In the genomic region with DNA sequence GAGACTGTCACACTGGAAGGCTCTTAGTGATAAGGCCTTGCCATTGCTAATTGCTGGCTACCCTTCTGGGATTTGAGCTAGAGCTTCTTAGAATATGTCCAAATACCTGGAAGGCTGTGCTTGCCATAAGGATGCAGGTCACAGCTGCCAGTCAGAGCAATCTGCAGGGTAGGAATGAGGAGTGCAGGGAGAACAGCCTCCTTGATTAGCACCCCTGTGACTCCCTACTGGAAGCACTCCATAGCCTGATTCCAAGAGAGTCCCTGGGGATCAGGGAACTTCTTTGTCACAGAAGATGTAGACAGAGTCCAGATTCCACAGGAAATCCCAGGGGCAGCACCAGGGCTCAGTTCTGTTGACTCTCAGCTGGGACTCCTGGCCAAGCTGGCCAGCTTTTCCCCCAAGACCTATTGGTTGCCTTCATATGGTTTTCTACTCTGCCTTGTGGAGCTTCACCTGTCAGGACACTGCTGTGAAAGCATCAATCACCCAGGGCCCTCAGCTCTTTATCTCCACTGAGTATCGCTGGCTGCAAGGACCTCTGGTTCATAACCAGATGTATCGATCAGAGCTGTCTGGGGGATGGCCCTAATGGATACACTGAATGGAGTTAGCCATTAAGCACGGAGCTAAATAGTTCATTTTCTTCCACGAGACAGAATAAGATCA, we compare ENCODE assay signal across 14 mouse cellular contexts.
DNase-seq lines count a peak whose midpoint lies in the region; ATAC-seq and TF ChIP-seq lines count a peak whose summit lies in the region.
"Had no signal": no experiment of that assay in that cellular context is flagged by ENCODE, and none has a peak within 500 bp of the region (broad histone marks: within the 10 kb centered on the region; RNA-seq: fewer than 3 reads in every experiment).

No protein-coding gene starts in this region.

- no peak overlapping the region for H3K4me3 ChIP-seq in forebrain, embryonic 10.5 days
- H3K4me3 ChIP-seq in forebrain, embryonic 16.5 days (replicated peaks; ENCODE audit: low read length) = no peak overlapping the region
- no peak overlapping the region for H3K4me3 ChIP-seq in kidney, adult 2 months (ENCODE audit: insufficient read depth, low read depth, low read length)
- no peak overlapping the region for H3K4me3 ChIP-seq in midbrain, embryonic 10.5 days
- H3K4me3 ChIP-seq: liver, embryonic 13.5 days; megakaryocyte, embryonic 14.5 days had no signal

- no peak for TF ChIP-seq CTCF in kidney, adult 2 months (conservative IDR thresholded peaks at IDR 0.05; ENCODE audit: insufficient read depth, insufficient read length, low read depth, low read length)

- no peaks in the 10 kb centered on the region for H3K36me3 ChIP-seq in forebrain, embryonic 10.5 days (replicated peaks)
- no peaks in the 10 kb centered on the region for H3K36me3 ChIP-seq in forebrain, embryonic 16.5 days (ENCODE audit: control insufficient read depth, insufficient read depth)
- no peaks in the 10 kb centered on the region for H3K36me3 ChIP-seq in kidney, adult 2 months (ENCODE audit: control insufficient read depth, insufficient read depth, low read length)
- no peaks in the 10 kb centered on the region for H3K36me3 ChIP-seq in midbrain, embryonic 10.5 days
- H3K36me3 ChIP-seq: liver, embryonic 13.5 days had no signal

- TF ChIP-seq POLR2A in kidney, adult 2 months (IDR thresholded peaks at IDR 0.05; ENCODE audit: low read depth, low read length) = no peak

- H3K27me3 ChIP-seq in forebrain, embryonic 10.5 days (ENCODE audit: poor library complexity, severe bottlenecking) = peaks cover 6% of the 10 kb centered on the region; the same call in 1 of the 2 replicates
- H3K27me3 ChIP-seq in forebrain, embryonic 16.5 days (replicated peaks; ENCODE audit: control insufficient read depth, insufficient read depth, low read length) = no peaks in the 10 kb centered on the region
- H3K27me3 ChIP-seq in kidney, adult 2 months (replicated peaks; ENCODE audit: control insufficient read depth, insufficient read depth, low read length) = no peaks in the 10 kb centered on the region
- H3K27me3 ChIP-seq in midbrain, embryonic 10.5 days (ENCODE audit: low read depth, poor library complexity, severe bottlenecking) = peaks cover 12% of the 10 kb centered on the region
- H3K27me3 ChIP-seq: liver, embryonic 13.5 days; megakaryocyte, embryonic 14.5 days had no signal

- H3K9ac ChIP-seq in forebrain, embryonic 16.5 days (replicated peaks; ENCODE audit: low read depth, low read length) = no peak overlapping the region
- H3K9ac ChIP-seq: liver, embryonic 13.5 days had no signal

- H3K4me2 ChIP-seq in forebrain, embryonic 16.5 days (ENCODE audit: low read length) = no peak overlapping the region
- H3K4me2 ChIP-seq: heart, embryonic 11.5 days; liver, embryonic 13.5 days had no signal

- ATAC-seq in forebrain, embryonic 16.5 days = no peak
- ATAC-seq: lung, postnatal 0 days had no signal

- peak overlapping the region; percentile 60 for H3K27ac ChIP-seq in forebrain, embryonic 10.5 days
- no peak overlapping the region for H3K27ac ChIP-seq in forebrain, embryonic 16.5 days (ENCODE audit: low read length)
- no peak overlapping the region for H3K27ac ChIP-seq in kidney, adult 2 months (ENCODE audit: insufficient read depth, low read depth, low read length)
- H3K27ac ChIP-seq in midbrain, embryonic 10.5 days (replicated peaks) = no peak overlapping the region
- H3K27ac ChIP-seq: kidney, postnatal 0 days; liver, embryonic 13.5 days had no signal

- peaks cover 50% of the 10 kb centered on the region for H3K4me1 ChIP-seq in forebrain, embryonic 10.5 days
- H3K4me1 ChIP-seq in forebrain, embryonic 16.5 days (replicated peaks; ENCODE audit: control insufficient read depth, insufficient read depth, low read length) = peaks cover 23% of the 10 kb centered on the region
- H3K4me1 ChIP-seq in kidney, adult 2 months (ENCODE audit: control insufficient read depth, insufficient read depth, low read length) = no peaks in the 10 kb centered on the region
- H3K4me1 ChIP-seq in midbrain, embryonic 10.5 days = peaks cover 34% of the 10 kb centered on the region
- H3K4me1 ChIP-seq: liver, embryonic 13.5 days; megakaryocyte, embryonic 14.5 days had no signal

- 79% methylated on average over 4 of the region's 4 CpGs for WGBS in forebrain, embryonic 10.5 days
- WGBS in forebrain, embryonic 16.5 days = 52% methylated on average over 4 of the region's 4 CpGs
- 77% methylated on average over 4 of the region's 4 CpGs for WGBS in kidney, adult 2 months
- 78% methylated on average over 4 of the region's 4 CpGs for WGBS in midbrain, embryonic 10.5 days

- H3K9me3 ChIP-seq in forebrain, embryonic 10.5 days = no peaks in the 10 kb centered on the region
- H3K9me3 ChIP-seq in forebrain, embryonic 16.5 days (ENCODE audit: control insufficient read depth, low read length) = no peaks in the 10 kb centered on the region
- H3K9me3 ChIP-seq in midbrain, embryonic 10.5 days (replicated peaks) = no peaks in the 10 kb centered on the region
- H3K9me3 ChIP-seq: liver, embryonic 13.5 days; megakaryocyte, embryonic 14.5 days had no signal

- DNase-seq in forebrain, embryonic 10.5 days (ENCODE audit: extremely low spot score, low spot score) = no peak
- peak; percentile 48 for DNase-seq in kidney, adult 2 months
- no peak for DNase-seq in kidney, postnatal 4 days
- DNase-seq in embryo, embryonic 10.5 days (ENCODE audit: low spot score) = peak; percentile 45
- peak; percentile 69 for DNase-seq in mesoderm, embryonic 11.5 days (ENCODE audit: low read depth, low spot score)
- DNase-seq in midbrain, embryonic 10.5 days (ENCODE audit: low spot score) = no peak
- no peak for DNase-seq in urinary bladder, postnatal 14 days (ENCODE audit: low spot score)
- DNase-seq: adrenal gland, postnatal 25 days; liver, embryonic 13.5 days had no signal

Comparison
In these comparisons a context has a peak if more than half of its experiments do, and no peak if none do; other contexts are left out.
1. DNase-seq: peak in kidney, adult 2 months (single experiment), embryo, embryonic 10.5 days (single experiment) and mesoderm, embryonic 11.5 days (single experiment); none in forebrain, embryonic 10.5 days (single experiment), kidney, postnatal 4 days (0 of 2), midbrain, embryonic 10.5 days (single experiment) and urinary bladder, postnatal 14 days (single experiment).